9 mouse cellular contexts compared by ENCODE assay signal in the genomic region with DNA sequence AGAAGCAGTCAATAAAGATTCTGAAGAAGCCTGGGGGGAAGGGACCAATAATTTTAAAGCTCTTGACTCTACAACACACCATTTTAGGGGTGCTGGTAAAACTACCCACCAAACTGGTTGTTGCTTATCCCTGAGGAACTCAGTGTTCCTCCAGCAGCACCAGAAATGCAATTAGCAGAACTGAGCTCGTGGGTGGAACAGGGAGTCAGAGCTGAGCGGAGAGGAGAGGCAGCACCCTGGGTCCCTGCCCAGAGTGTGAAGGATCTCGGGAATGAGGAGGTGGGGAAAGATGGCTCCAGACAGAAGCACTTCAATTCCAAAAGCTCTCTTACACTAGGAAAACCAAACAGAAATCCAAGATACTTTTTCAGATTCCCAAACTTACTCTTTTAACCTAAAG. TPM values are rescaled to one million over a fixed set of nuclear protein-coding genes. Genes with fewer than 3 reads are reported as not detected.
DNase-seq lines count a peak whose midpoint lies in the region; ATAC-seq and TF ChIP-seq lines count a peak whose summit lies in the region.
"Had no signal": no experiment of that assay in that cellular context is flagged by ENCODE, and none has a peak within 500 bp of the region (broad histone marks: within the 10 kb centered on the region; RNA-seq: fewer than 3 reads in every experiment).

No protein-coding gene starts in this region.

- peaks cover 0 to 4% of the 10 kb centered on the region in 2 experiments for H3K36me3 ChIP-seq in CH12.LX (replicated peaks in 1 of 2; ENCODE audit: control insufficient read depth in 1 of 2, insufficient read depth in 1 of 2, low read length in 1 of 2)
- no peaks in the 10 kb centered on the region for H3K36me3 ChIP-seq in hindbrain, embryonic 14.5 days (replicated peaks; ENCODE audit: control insufficient read depth, insufficient read depth)

- TF ChIP-seq CTCF in CH12.LX (conservative IDR thresholded peaks at IDR 0.05 in 1 of 2, IDR thresholded peaks at IDR 0.05 in 1 of 2; ENCODE audit: low read depth in 2 of 2, low read length in 2 of 2): no peak

- dilution Hi-C loops in CH12.LX (cut with MboI; ENCODE audit: extremely low pct_ligation_motif_present, extremely low pct_unique_long_range_greater_than_20kb, low sequenced_read_pairs): no loop called here

- no peak for DNase-seq in CH12.LX (ENCODE audit: extremely low read depth)
- DNase-seq in adrenal gland, postnatal 25 days: peak; percentile 31
- DNase-seq in heart, postnatal 36 days: peak; percentile 47 to 54
- DNase-seq in lung, postnatal 25 days (ENCODE audit: low spot score): peak; percentile 63
- DNase-seq in cerebellum, postnatal 10 days: no peak
- no peak for DNase-seq in thymus, postnatal 0 days (ENCODE audit: low spot score)
- no peak for DNase-seq in hindbrain, embryonic 14.5 days (ENCODE audit: low spot score)

- peak overlapping the region; percentile 27; the same call in 1 of the 2 replicates for H3K9ac ChIP-seq in CH12.LX (ENCODE audit: insufficient read depth, low read depth)
- H3K9ac ChIP-seq in hindbrain, embryonic 14.5 days: no peak overlapping the region

- no peak for TF ChIP-seq POLR2A in CH12.LX (IDR thresholded peaks at IDR 0.05; ENCODE audit: low read depth, low read length)

- TF ChIP-seq RAD21 in CH12.LX (IDR thresholded peaks at IDR 0.05; ENCODE audit: low read depth, low read length): no peak

- H3K4me2 ChIP-seq in CH12.LX (ENCODE audit: insufficient read depth, low read depth, poor library complexity, severe bottlenecking): peak overlapping the region; percentile 85
- no peak overlapping the region for H3K4me2 ChIP-seq in hindbrain, embryonic 14.5 days (replicated peaks)

- no peaks in the 10 kb centered on the region for H3K9me3 ChIP-seq in CH12.LX (replicated peaks; ENCODE audit: low read length)
- H3K9me3 ChIP-seq in hindbrain, embryonic 14.5 days (ENCODE audit: control insufficient read depth, low read length): no peaks in the 10 kb centered on the region
- H3K9me3 ChIP-seq: megakaryocyte, embryonic 14.5 days had no signal

- in situ Hi-C loops in CH12.LX (cut with MboI; ENCODE audit: low pct_ligation_motif_present, low pct_unique_long_range_greater_than_20kb, low sequenced_read_pairs): loop anchor here (5.0 kb wide), 1 partner anchor 165 kb away; no protein-coding TSS in a partner anchor

- ATAC-seq in megakaryocyte, adult 5-6 weeks (ENCODE audit: poor library complexity, severe bottlenecking): no peak
- ATAC-seq in hindbrain, embryonic 14.5 days (ENCODE audit: low FRiP score): no peak

- H3K4me3 ChIP-seq in CH12.LX (replicated peaks in 1 of 3; ENCODE audit: low read depth in 2 of 3, low read length in 2 of 3, poor library complexity in 1 of 3): peak overlapping the region in 1 of 3 experiments; percentile 14
- H3K4me3 ChIP-seq in hindbrain, embryonic 14.5 days (replicated peaks; ENCODE audit: low read length): no peak overlapping the region
- H3K4me3 ChIP-seq: megakaryocyte, embryonic 14.5 days had no signal

- peak overlapping the region; percentile 51 for H3K27ac ChIP-seq in CH12.LX (ENCODE audit: insufficient read depth, low read depth)
- no peak overlapping the region for H3K27ac ChIP-seq in hindbrain, embryonic 14.5 days

- H3K4me1 ChIP-seq in CH12.LX (ENCODE audit: control insufficient read depth in 1 of 2, insufficient read depth in 2 of 2): peaks cover 20 to 57% of the 10 kb centered on the region in 2 experiments
- 0 out of 2 replicates have a peak, but pooled peaks cover 4% of the 10 kb centered on the region for H3K4me1 ChIP-seq in hindbrain, embryonic 14.5 days (replicated peaks; ENCODE audit: control insufficient read depth, insufficient read depth, low read length)

- no peak for TF ChIP-seq EP300 in CH12.LX (IDR thresholded peaks at IDR 0.05; ENCODE audit: low read length)

- 64% methylated on average over 3 of the region's 3 CpGs for WGBS in hindbrain, embryonic 14.5 days

- H3K27me3 ChIP-seq in CH12.LX (replicated peaks): no peaks in the 10 kb centered on the region
- H3K27me3 ChIP-seq in hindbrain, embryonic 14.5 days (ENCODE audit: control insufficient read depth, insufficient read depth, low read length): no peaks in the 10 kb centered on the region

- no peaks in the 10 kb centered on the region for H3K79me2 ChIP-seq in CH12.LX (replicated peaks; ENCODE audit: control insufficient read depth, extremely low read depth, insufficient read depth, poor library complexity, severe bottlenecking)

- intact Hi-C loops in heart, postnatal 36 days (cut with DNase I): no loop called here

TF ChIP-seq in CH12.LX, 34 proteins besides CTCF, POLR2A, EP300 and RAD21:
- no peak for TF ChIP-seq ELF1 (IDR thresholded peaks at IDR 0.05; ENCODE audit: low read depth, low read length)
- no peak for TF ChIP-seq MAX (IDR thresholded peaks at IDR 0.05; ENCODE audit: low read length)
- no peak for TF ChIP-seq E2F4 (IDR thresholded peaks at IDR 0.05; ENCODE audit: insufficient replicate concordance, low read depth, low read length)

RNA-seq across cellular contexts. Expression of gene Adcy9, which starts 52.4 kb away (rescaled TPM):
- total RNA-seq in CH12.LX (2012; rRNA removed) (2.2 and 3.1 TPM in 2 replicates), CH12.LX (2014; rRNA removed) (1.0 and 1.1 TPM in 2 replicates)
- polyA plus RNA-seq in CH12.LX (2012; ENCODE audit: insufficient read length, low read depth): 0.97 and 1.2 TPM in 2 replicates
- 59.2 and 85.6 TPM in 2 replicates for total RNA-seq in adrenal gland, postnatal 25 days (2021)
- total RNA-seq in heart, postnatal 36 days (2021): 10 to 100 TPM; 25.5 to 25.7 TPM
- 2.1 and 3.0 TPM in 2 replicates for total RNA-seq in megakaryocyte, adult 5-6 weeks (2015)
- 2.3 and 3.8 TPM in 2 replicates for total RNA-seq in megakaryocyte, adult 5-6 weeks (2017)
- polyA plus RNA-seq in thymus, postnatal 0 days (2015; fragmentation: Nextera tagmentation; extraction: Ambion mirVana): 0.48 and 0.61 TPM in 2 replicates
- polyA plus RNA-seq in hindbrain, embryonic 14.5 days (2014; fragmentation: Nextera tagmentation; extraction: Ambion mirVana): 6.3 and 7.2 TPM in 2 replicates

Comparison
In these comparisons a context has a peak if more than half of its experiments do, and no peak if none do; other contexts are left out.
1. DNase-seq: peak in adrenal gland, postnatal 25 days (single experiment), heart, postnatal 36 days (2 of 2) and lung, postnatal 25 days (single experiment); none in CH12.LX (single experiment), cerebellum, postnatal 10 days (0 of 2), thymus, postnatal 0 days (single experiment) and hindbrain, embryonic 14.5 days (single experiment).
2. RNA of gene Adcy9, which starts 52.4 kb away (total RNA-seq): 59.2 to 85.6 TPM in adrenal gland, postnatal 25 days and 25.5 to 25.7 TPM in heart, postnatal 36 days; 1.0 to 3.1 TPM in CH12.LX and 2.1 to 3.8 TPM in megakaryocyte, adult 5-6 weeks; every median in the first group is over 4 times any median in the second.